Mouse (Mus musculus): ENCODE results near the gene Camp. TPM values are rescaled to one million over a fixed set of nuclear protein-coding genes. Genes with fewer than 3 reads are reported as not detected.
"Not testable (repeated sequence)": the region's sequence is repeated elsewhere in the genome, so short reads cannot be mapped to it uniquely, and the experiment has no call there.

Gene Camp
- polyA plus RNA-seq, 1 experiment from 2014 or later: 1.0 TPM

DNA sequence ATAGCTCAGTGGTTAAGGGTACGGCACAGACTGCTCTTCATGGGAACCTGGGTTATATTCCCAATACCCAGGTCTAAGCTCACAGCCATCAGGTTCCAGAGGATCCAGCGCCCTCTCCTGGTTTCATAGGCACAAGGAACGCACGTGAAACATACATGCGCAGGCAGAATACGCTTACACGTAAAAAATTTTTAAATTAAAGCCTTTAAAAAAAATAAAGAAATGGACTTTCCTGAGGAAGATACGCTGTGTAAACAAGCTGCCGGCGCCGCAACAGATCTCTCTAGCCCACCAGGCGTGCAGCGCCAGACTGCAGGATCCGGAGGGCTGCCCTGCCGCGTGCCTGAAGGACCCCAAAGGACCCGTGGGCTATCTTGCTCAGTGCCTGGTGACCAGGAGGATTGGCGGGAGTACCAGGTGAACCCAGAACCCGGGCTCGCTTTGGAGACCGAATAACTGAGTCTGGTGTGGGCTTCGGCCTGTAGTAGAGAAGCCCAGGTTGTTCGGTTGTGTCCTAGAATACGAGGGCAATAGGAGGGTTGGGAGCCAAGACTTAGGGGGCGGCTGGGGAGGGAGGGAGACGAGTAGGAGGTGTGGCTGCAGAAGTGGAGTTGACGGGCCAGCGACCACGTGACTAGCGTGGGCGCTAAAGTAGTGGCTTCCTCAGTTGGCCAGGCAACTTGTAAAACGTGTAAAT, 16.9 kb downstream of the Camp start, which contains the start of gene Nme6:
Nme6 (plus strand) TSS at position 359 of the 697 bp plus-strand sequence.
- no peaks in the 10 kb centered on the region for H3K9me3 ChIP-seq
- under 1% methylated on average over 32 of the region's 32 CpGs for WGBS
- peak within 1 kb of the TSS; percentile 79 for H3K27ac ChIP-seq
- no peaks in the 10 kb centered on the region; the same call in 1 of the 2 replicates for H3K36me3 ChIP-seq
- H3K9ac ChIP-seq: peak within 1 kb of the TSS; percentile 60
- ATAC-seq (ENCODE audit: borderline replicate concordance, extremely low read depth, low FRiP score, low TSS enrichment): peak; percentile 98
- no peaks in the 10 kb centered on the region for H3K27me3 ChIP-seq
- H3K4me2 ChIP-seq: peak within 1 kb of the TSS; percentile 76
- peak within 1 kb of the TSS; percentile 70 for H3K4me3 ChIP-seq
- peaks cover 4% of the 10 kb centered on the region; the same call in 1 of the 2 replicates for H3K4me1 ChIP-seq

DNA sequence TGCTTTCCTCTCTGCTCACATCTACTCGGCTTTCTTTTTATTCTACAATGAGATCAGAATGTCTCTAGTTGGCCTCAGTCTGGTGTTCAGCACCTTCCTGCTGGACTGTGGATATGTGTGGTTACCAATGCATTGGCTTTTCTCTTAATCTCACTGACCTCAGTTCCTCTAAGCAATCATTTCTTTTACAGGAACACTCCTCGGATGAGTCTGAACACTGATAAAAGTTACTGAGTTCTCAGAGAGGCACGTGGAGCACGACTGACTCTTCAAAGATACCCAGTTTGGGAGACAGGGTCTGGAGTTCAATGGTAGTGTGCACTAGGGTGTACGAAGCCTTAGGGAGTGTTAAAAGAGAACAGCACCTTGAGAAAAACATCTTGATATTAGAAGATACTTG, 23.2 kb downstream of the Camp start:
- no peaks in the 10 kb centered on the region for H3K27me3 ChIP-seq
- no peaks in the 10 kb centered on the region for H3K4me1 ChIP-seq
- ATAC-seq (ENCODE audit: borderline replicate concordance, extremely low read depth, low FRiP score, low TSS enrichment): no peak
- H3K4me2 ChIP-seq: no peak overlapping the region
- H3K27ac ChIP-seq: no peak overlapping the region
- no peaks in the 10 kb centered on the region for H3K9me3 ChIP-seq
- no peak overlapping the region for H3K4me3 ChIP-seq
- no peak overlapping the region for H3K9ac ChIP-seq
- no peaks in the 10 kb centered on the region for H3K36me3 ChIP-seq
- WGBS: 65% methylated on average over 5 of the region's 5 CpGs

GRCm38 (mm10) chr9:109825739-109826138, 23.7 kb downstream of the Camp start:
- Histone ChIP-seq H3K4me1 (no peaks in the 10 kb centered on the region), H3K9ac (no peak overlapping the region), H3K27ac (no peak overlapping the region), H3K4me3 (no peak overlapping the region), H3K4me2 (no peak overlapping the region), H3K9me3 (no peaks in the 10 kb centered on the region), H3K27me3 (no peaks in the 10 kb centered on the region), H3K36me3 (no peaks in the 10 kb centered on the region)
- 56% methylated on average over 4 of the region's 4 CpGs for WGBS
- no peak for ATAC-seq (ENCODE audit: borderline replicate concordance, extremely low read depth, low FRiP score, low TSS enrichment)

DNA sequence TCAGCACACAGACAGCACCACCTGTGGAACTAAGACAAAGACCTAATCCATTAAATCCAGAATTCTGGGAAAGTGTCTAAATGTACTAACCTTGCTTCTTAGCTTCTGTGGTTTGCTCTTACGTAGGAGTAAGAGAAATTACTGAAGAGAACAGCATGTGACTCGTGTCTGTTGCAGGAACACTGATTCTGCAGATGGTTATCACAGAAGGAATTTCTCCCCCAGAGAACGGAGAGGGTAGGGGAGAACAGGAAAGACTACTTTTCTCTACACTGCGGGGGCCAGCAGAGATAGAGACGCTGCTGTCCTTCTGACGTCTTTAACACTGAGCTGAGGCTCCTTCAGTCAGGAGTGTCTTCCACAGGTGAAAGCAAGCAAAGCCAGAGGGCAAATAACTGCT, 33.1 kb downstream of the Camp start:
- no peak for ATAC-seq (ENCODE audit: borderline replicate concordance, extremely low read depth, low FRiP score, low TSS enrichment)

DNA sequence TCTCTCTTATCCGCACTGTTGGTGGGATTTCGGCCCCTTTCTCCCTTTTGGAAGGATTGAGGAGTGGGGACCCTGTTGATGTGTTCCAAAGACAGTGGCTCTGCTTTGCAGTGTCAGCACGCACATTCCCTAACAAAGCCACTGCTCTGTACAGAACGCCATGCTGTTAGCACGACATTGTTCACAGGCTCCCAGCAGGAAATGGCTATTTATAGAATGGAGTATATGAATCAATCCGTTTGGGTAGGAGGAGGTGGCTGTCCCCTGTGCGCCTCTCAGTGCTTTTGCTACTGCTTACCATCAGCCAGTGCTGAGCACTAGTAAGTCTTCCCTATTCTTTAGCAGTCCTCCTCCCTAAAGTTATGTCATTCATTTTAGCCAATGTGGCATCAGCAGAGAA, 36.0 kb downstream of the Camp start:
- H3K4me1 ChIP-seq: 0 out of 2 replicates have a peak, but pooled peaks cover 5% of the 10 kb centered on the region
- no peaks in the 10 kb centered on the region for H3K9me3 ChIP-seq
- 40% methylated on average over 7 of the region's 7 CpGs for WGBS
- H3K4me2 ChIP-seq: no peak overlapping the region
- H3K27me3 ChIP-seq: no peaks in the 10 kb centered on the region
- H3K9ac ChIP-seq: no peak overlapping the region
- no peaks in the 10 kb centered on the region for H3K36me3 ChIP-seq
- ATAC-seq (ENCODE audit: borderline replicate concordance, extremely low read depth, low FRiP score, low TSS enrichment): no peak
- H3K27ac ChIP-seq: no peak overlapping the region
- H3K4me3 ChIP-seq: no peak overlapping the region

More for the DNA sequence above, 33.1 kb downstream of the Camp start:
- H3K27me3 ChIP-seq: no peaks in the 10 kb centered on the region
- 0 out of 2 replicates have a peak, but pooled peaks cover 5% of the 10 kb centered on the region for H3K4me1 ChIP-seq
- 34% methylated on average over 6 of the region's 6 CpGs for WGBS
- no peaks in the 10 kb centered on the region for H3K9me3 ChIP-seq
- H3K4me2 ChIP-seq: no peak overlapping the region
- H3K27ac ChIP-seq: no peak overlapping the region
- no peak overlapping the region for H3K9ac ChIP-seq
- no peaks in the 10 kb centered on the region for H3K36me3 ChIP-seq
- no peak overlapping the region for H3K4me3 ChIP-seq

DNA sequence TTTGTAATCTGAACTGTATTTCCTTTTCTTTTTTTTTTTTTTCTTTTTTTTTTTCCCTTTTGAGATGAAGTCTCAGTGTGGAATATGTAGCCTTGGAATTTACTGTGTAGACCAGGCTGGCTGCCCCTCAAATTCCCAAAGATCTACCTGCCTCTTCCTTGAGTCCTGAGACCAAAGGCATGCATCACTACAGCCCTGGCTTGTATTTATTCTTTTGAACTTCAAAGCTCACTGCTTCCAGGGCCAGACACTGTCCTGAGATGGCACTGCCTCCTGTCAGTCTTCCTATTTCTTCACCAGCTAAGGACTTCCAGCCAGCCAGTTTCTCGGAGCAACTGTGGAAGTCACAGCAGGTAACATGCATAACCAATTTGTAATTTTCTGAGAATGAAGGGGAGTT, 37.4 kb downstream of the Camp start, which contains the start of gene Spink8:
Spink8 (plus strand) TSS at position 301 of the 400 bp plus-strand sequence.
- Histone ChIP-seq H3K4me3 (no peak within 1 kb of the TSS), H3K4me2 (no peak within 1 kb of the TSS), H3K4me1 (0 out of 2 replicates have a peak, but pooled peaks cover 5% of the 10 kb centered on the region), H3K9me3 (no peaks in the 10 kb centered on the region), H3K27me3 (no peaks in the 10 kb centered on the region), H3K36me3 (no peaks in the 10 kb centered on the region), H3K9ac (no peak within 1 kb of the TSS), H3K27ac (no peak within 1 kb of the TSS)
- no peak for ATAC-seq (ENCODE audit: borderline replicate concordance, extremely low read depth, low FRiP score, low TSS enrichment)
- WGBS: 76% methylated on average over 1 of the region's 1 CpGs

DNA sequence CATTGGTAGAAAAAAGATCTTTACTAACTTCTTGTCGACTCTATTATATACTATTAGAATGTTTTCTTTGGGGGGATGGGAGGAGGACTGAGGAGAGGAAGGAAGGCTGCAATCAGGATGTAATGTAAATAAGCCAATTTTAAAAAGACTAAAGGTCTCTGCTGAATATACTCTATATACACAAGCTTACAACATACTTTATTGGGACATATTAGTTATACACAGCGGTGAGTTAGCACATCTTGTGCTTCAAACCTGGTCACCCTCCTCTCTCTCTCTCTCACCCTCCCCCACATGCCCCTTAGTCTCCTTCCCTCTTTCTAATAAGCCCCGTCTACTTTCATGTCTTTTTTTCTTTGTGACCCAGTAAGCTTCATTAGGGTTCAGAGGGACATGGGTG, 41.5 kb downstream of the Camp start:
- 32% methylated on average over 3 of the region's 3 CpGs for WGBS
- no peak overlapping the region for H3K4me2 ChIP-seq
- no peak overlapping the region for H3K27ac ChIP-seq
- ATAC-seq (ENCODE audit: borderline replicate concordance, extremely low read depth, low FRiP score, low TSS enrichment): no peak
- no peak overlapping the region for H3K4me3 ChIP-seq
- H3K4me1 ChIP-seq: no peaks in the 10 kb centered on the region
- no peaks in the 10 kb centered on the region for H3K9me3 ChIP-seq
- no peak overlapping the region for H3K9ac ChIP-seq
- H3K36me3 ChIP-seq: no peaks in the 10 kb centered on the region
- H3K27me3 ChIP-seq: no peaks in the 10 kb centered on the region

GRCm38 (mm10) chr9:109806695-109807293, 42.6 kb downstream of the Camp start:
- no peak overlapping the region for H3K27ac ChIP-seq

DNA sequence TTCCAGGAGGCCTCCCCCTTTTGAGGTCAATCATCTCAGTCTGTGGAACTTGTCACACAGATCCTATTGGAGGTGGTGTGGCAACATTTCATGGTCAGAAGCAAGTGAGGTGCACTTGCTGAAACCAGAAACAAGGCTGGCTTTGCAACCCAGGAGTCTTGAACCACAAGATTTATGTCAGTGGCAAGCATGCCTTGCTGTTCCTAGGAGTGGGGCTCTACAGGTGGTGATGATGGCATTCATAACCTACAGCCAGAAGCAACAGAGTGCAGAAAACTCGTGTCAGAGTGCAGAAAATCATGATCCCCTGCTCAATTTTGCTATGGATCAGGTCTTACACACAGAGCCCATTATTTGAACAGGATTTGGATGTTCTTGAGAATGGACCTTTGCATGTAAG, 43.2 kb downstream of the Camp start:
- ATAC-seq (ENCODE audit: borderline replicate concordance, extremely low read depth, low FRiP score, low TSS enrichment): no peak
- Histone ChIP-seq H3K4me1 (no peaks in the 10 kb centered on the region), H3K27ac (no peak overlapping the region), H3K9ac (no peak overlapping the region), H3K27me3 (no peaks in the 10 kb centered on the region), H3K4me2 (no peak overlapping the region), H3K4me3 (no peak overlapping the region), H3K36me3 (no peaks in the 10 kb centered on the region), H3K9me3 (no peaks in the 10 kb centered on the region)
- 33% methylated on average over 1 of the region's 1 CpGs for WGBS

More at GRCm38 (mm10) chr9:109806695-109807293, 42.6 kb downstream of the Camp start:
- 77% methylated on average over 2 of the region's 2 CpGs for WGBS
- Histone ChIP-seq H3K4me3 (no peak overlapping the region), H3K36me3 (no peaks in the 10 kb centered on the region), H3K4me2 (no peak overlapping the region), H3K9ac (no peak overlapping the region), H3K4me1 (no peaks in the 10 kb centered on the region), H3K27me3 (no peaks in the 10 kb centered on the region), H3K9me3 (no peaks in the 10 kb centered on the region)
- ATAC-seq (ENCODE audit: borderline replicate concordance, extremely low read depth, low FRiP score, low TSS enrichment): no peak

- not testable (repeated sequence) for H3K27me3 ChIP-seq; H3K4me1 ChIP-seq; H3K4me3 ChIP-seq; H3K27ac ChIP-seq; H3K4me2 ChIP-seq; H3K9me3 ChIP-seq; ATAC-seq (ENCODE audit: borderline replicate concordance, extremely low read depth, low FRiP score, low TSS enrichment); H3K9ac ChIP-seq; H3K36me3 ChIP-seq
- WGBS: 64% methylated on average over 2 of the region's 2 CpGs
These were observed 43.8 kb downstream of the Camp start for GRCm38 (mm10) chr9:109805596-109805995.

- no peak overlapping the region for H3K27ac ChIP-seq
- H3K27me3 ChIP-seq: no peaks in the 10 kb centered on the region
- no peak overlapping the region for H3K4me2 ChIP-seq
- WGBS: 79% methylated on average over 1 of the region's 1 CpGs
- no peaks in the 10 kb centered on the region for H3K36me3 ChIP-seq
- no peak for ATAC-seq (ENCODE audit: borderline replicate concordance, extremely low read depth, low FRiP score, low TSS enrichment)
- H3K4me1 ChIP-seq: no peaks in the 10 kb centered on the region
- H3K4me3 ChIP-seq: no peak overlapping the region
- H3K9me3 ChIP-seq: no peaks in the 10 kb centered on the region
- H3K9ac ChIP-seq: no peak overlapping the region
These were observed 51.4 kb downstream of the Camp start for GRCm38 (mm10) chr9:109798051-109798450.

Measured in lung, embryonic 15.5 days (tissue).